Mouse (Mus musculus) cerebellum, adult 9-10 months (tissue): ENCODE results near the gene Clcf1.
"Not testable (repeated sequence)": the region's sequence is repeated elsewhere in the genome, so short reads cannot be mapped to it uniquely, and the experiment has no call there.

Source experiments
- DNase-seq: peaks from one replicate; pipeline ENCODE4 v3.0.0; 2022

Clcf1 gene

GRCm38 (mm10) chr19:4218784-4219183 is 4.7 kb downstream of the Clcf1 start:
- no peak for DNase-seq

GRCm38 (mm10) chr19:4219943-4220342 is 5.9 kb downstream of the Clcf1 start:
- no peak for DNase-seq

GRCm38 (mm10) chr19:4220416-4220815 is 6.4 kb downstream of the Clcf1 start:
- no peak for DNase-seq

GRCm38 (mm10) chr19:4220957-4221743 is 7.1 kb downstream of the Clcf1 start:
- DNase-seq, result no peak

GRCm38 (mm10) chr19:4222165-4222564 is 8.1 kb downstream of the Clcf1 start:
- no peak for DNase-seq

GRCm38 (mm10) chr19:4226779-4227178 is 12.7 kb downstream of the Clcf1 start:
- DNase-seq, result no peak

- DNase-seq, result no peak
These were observed 13.4 kb downstream of the Clcf1 start for GRCm38 (mm10) chr19:4227446-4227845.

- DNase-seq, result peak; percentile 83
These were observed 14.0 kb downstream of the Clcf1 start for GRCm38 (mm10) chr19:4227894-4228678.

GRCm38 (mm10) chr19:4228891-4229290 is 14.9 kb downstream of the Clcf1 start:
- DNase-seq, result no peak

- no peak for DNase-seq
These were observed 15.5 kb downstream of the Clcf1 start for GRCm38 (mm10) chr19:4229451-4230076.

- no peak for DNase-seq
These were observed 16.4 kb downstream of the Clcf1 start for GRCm38 (mm10) chr19:4230415-4230814.

GRCm38 (mm10) chr19:4231253-4232185 is 17.5 kb downstream of the Clcf1 start, which contains the start of gene Pold4:
Gene Pold4 (plus strand): TSS chr19:4231899.
- DNase-seq, result peak; percentile 99

- no peak for DNase-seq
These were observed 18.1 kb downstream of the Clcf1 start for GRCm38 (mm10) chr19:4232186-4232572.

- DNase-seq, result no peak
These were observed 18.6 kb downstream of the Clcf1 start for GRCm38 (mm10) chr19:4232651-4233050.

GRCm38 (mm10) chr19:4234548-4234947 is 20.5 kb downstream of the Clcf1 start:
- no peak for DNase-seq

GRCm38 (mm10) chr19:4240247-4240668 is 26.2 kb downstream of the Clcf1 start:
- DNase-seq, result no peak

- DNase-seq, result no peak
These were observed 28.4 kb downstream of the Clcf1 start for GRCm38 (mm10) chr19:4242416-4242815.

- DNase-seq, result no peak
These were observed 30.7 kb downstream of the Clcf1 start for GRCm38 (mm10) chr19:4244775-4245174.

- DNase-seq, result no peak
These were observed 33.0 kb downstream of the Clcf1 start for GRCm38 (mm10) chr19:4247010-4247409.

- DNase-seq, result not testable (repeated sequence)
These were observed 34.6 kb downstream of the Clcf1 start for GRCm38 (mm10) chr19:4248683-4249082.

- DNase-seq, result no peak
These were observed 40.2 kb downstream of the Clcf1 start for GRCm38 (mm10) chr19:4254230-4254629.

- DNase-seq, result peak; percentile 43
These were observed 41.6 kb downstream of the Clcf1 start for GRCm38 (mm10) chr19:4255583-4256162.
